Mouse (Mus musculus): ENCODE measurements around the gene H2-M3.

- TF ChIP-seq CTCF (IDR thresholded peaks at IDR 0.05; ENCODE audit: low read depth, low read length) (no peak), POLR2AphosphoS5 (IDR thresholded peaks at IDR 0.05; ENCODE audit: insufficient replicate concordance, low read depth, low read length) (no peak), TAL1 (conservative IDR thresholded peaks at IDR 0.05; ENCODE audit: low read depth, low read length) (no peak), GATA1 (IDR thresholded peaks at IDR 0.05; ENCODE audit: borderline replicate concordance, low read length) (no peak)
Measured at GRCm38 (mm10) chr17:37316954-37317353, 46.9 kb downstream of the H2-M3 start, which contains the start of gene Olfr102.

Data from G1E (cell line).